Mouse (Mus musculus): ENCODE measurements around the gene Syce1l. TPM values are rescaled to one million over a fixed set of nuclear protein-coding genes. Genes with fewer than 3 reads are reported as not detected.
A peak's percentile ranks its signal among the peaks of the same experiment; 100 is the strongest.

Syce1l gene
- total and polyA plus RNA-seq, 3 experiments: 0.94 to 1.9 (median 1.4) TPM

GRCm38 (mm10) chr8:113669924-113670323 lies 26.9 kb downstream of the Syce1l start:
- Histone ChIP-seq H3K79me2 (replicated peaks; ENCODE audit: control insufficient read depth, extremely low read depth, insufficient read depth, poor library complexity, severe bottlenecking) (no peaks in the 10 kb centered on the region), H3K27ac (ENCODE audit: insufficient read depth, low read depth) (no peak overlapping the region), H3K9me3 (replicated peaks; ENCODE audit: low read length) (no peaks in the 10 kb centered on the region), H3K9ac (ENCODE audit: insufficient read depth, low read depth) (no peak overlapping the region), H3K36me3 (replicated peaks in 1 of 2; ENCODE audit: control insufficient read depth in 1 of 2, insufficient read depth in 1 of 2, low read length in 1 of 2) (no peaks in the 10 kb centered on the region), H3K27me3 (replicated peaks) (no peaks in the 10 kb centered on the region), H3K4me1 (ENCODE audit: control insufficient read depth in 1 of 2, insufficient read depth in 2 of 2) (peaks cover 2 to 17% of the 10 kb centered on the region in 2 experiments; a peak in 2 of 4 replicates), H3K4me2 (ENCODE audit: insufficient read depth, low read depth, poor library complexity, severe bottlenecking) (peak overlapping the region; percentile 40; the same call in 1 of the 2 replicates), H3K4me3 (replicated peaks in 1 of 3; ENCODE audit: low read depth in 2 of 3, low read length in 2 of 3, poor library complexity in 1 of 3) (no peak overlapping the region)
- dilution Hi-C loops (cut with MboI; ENCODE audit: extremely low pct_ligation_motif_present, extremely low pct_unique_long_range_greater_than_20kb, low sequenced_read_pairs): no loop called here
- in situ Hi-C loops (cut with MboI; ENCODE audit: low pct_ligation_motif_present, low pct_unique_long_range_greater_than_20kb, low sequenced_read_pairs): loop anchor here (10.0 to 25.0 kb wide), 3 partner anchors 315 to 767 kb away; partner anchors contain the start of gene Wwox
- no peak for DNase-seq (ENCODE audit: extremely low read depth)
- TF ChIP-seq MAX (IDR thresholded peaks at IDR 0.05; ENCODE audit: low read length) (no peak), NRF1 (IDR thresholded peaks at IDR 0.05; ENCODE audit: low read depth, low read length) (no peak), RAD21 (IDR thresholded peaks at IDR 0.05; ENCODE audit: low read depth, low read length) (peak; percentile 15; the same call in 1 of the 2 replicates), BHLHE40 (IDR thresholded peaks at IDR 0.05; ENCODE audit: low read depth, low read length) (no peak), ETS1 (conservative IDR thresholded peaks at IDR 0.05; ENCODE audit: low read depth, low read length) (no peak), POLR2A (IDR thresholded peaks at IDR 0.05; ENCODE audit: low read depth, low read length) (no peak), MXI1 (IDR thresholded peaks at IDR 0.05; ENCODE audit: low read depth, low read length) (no peak), ZMIZ1 (IDR thresholded peaks at IDR 0.05; ENCODE audit: low read depth, low read length) (no peak), SIN3A (IDR thresholded peaks at IDR 0.05; ENCODE audit: low read length) (no peak), USF2 (conservative IDR thresholded peaks at IDR 0.05; ENCODE audit: low read depth, low read length) (no peak), ELF1 (IDR thresholded peaks at IDR 0.05; ENCODE audit: low read depth, low read length) (no peak), TBP (conservative IDR thresholded peaks at IDR 0.05; ENCODE audit: low read depth, low read length) (no peak), CTCF (conservative IDR thresholded peaks at IDR 0.05 in 1 of 2, IDR thresholded peaks at IDR 0.05 in 1 of 2; ENCODE audit: low read depth in 2 of 2, low read length in 2 of 2) (peak in 1 of 2 experiments; percentile 37; a peak in 2 of 4 replicates), E2F4 (IDR thresholded peaks at IDR 0.05; ENCODE audit: insufficient replicate concordance, low read depth, low read length) (no peak), RCOR1 (conservative IDR thresholded peaks at IDR 0.05; ENCODE audit: low read depth, low read length) (no peak), SMC3 (IDR thresholded peaks at IDR 0.05; ENCODE audit: low read depth, low read length) (peak; percentile 46), KAT2A (IDR thresholded peaks at IDR 0.05; ENCODE audit: insufficient replicate concordance, low read length) (no peak), CHD2 (IDR thresholded peaks at IDR 0.05; ENCODE audit: low read length) (no peak), POLR2AphosphoS2 (IDR thresholded peaks at IDR 0.05; ENCODE audit: low read depth, low read length) (no peak), HCFC1 (IDR thresholded peaks at IDR 0.05; ENCODE audit: low read depth, low read length) (no peak), JUN (IDR thresholded peaks at IDR 0.05; ENCODE audit: insufficient read depth, low read depth, low read length) (no peak), ZC3H11A (IDR thresholded peaks at IDR 0.05; ENCODE audit: low read depth, low read length) (no peak), JUND (conservative IDR thresholded peaks at IDR 0.05; ENCODE audit: low read depth, low read length) (no peak), USF1 (IDR thresholded peaks at IDR 0.05; ENCODE audit: low read depth, low read length) (no peak), UBTF (IDR thresholded peaks at IDR 0.05; ENCODE audit: low read depth, low read length) (no peak), CHD1 (IDR thresholded peaks at IDR 0.05; ENCODE audit: low read depth, low read length) (no peak)

All from CH12.LX (cell line).